In the genomic region with DNA sequence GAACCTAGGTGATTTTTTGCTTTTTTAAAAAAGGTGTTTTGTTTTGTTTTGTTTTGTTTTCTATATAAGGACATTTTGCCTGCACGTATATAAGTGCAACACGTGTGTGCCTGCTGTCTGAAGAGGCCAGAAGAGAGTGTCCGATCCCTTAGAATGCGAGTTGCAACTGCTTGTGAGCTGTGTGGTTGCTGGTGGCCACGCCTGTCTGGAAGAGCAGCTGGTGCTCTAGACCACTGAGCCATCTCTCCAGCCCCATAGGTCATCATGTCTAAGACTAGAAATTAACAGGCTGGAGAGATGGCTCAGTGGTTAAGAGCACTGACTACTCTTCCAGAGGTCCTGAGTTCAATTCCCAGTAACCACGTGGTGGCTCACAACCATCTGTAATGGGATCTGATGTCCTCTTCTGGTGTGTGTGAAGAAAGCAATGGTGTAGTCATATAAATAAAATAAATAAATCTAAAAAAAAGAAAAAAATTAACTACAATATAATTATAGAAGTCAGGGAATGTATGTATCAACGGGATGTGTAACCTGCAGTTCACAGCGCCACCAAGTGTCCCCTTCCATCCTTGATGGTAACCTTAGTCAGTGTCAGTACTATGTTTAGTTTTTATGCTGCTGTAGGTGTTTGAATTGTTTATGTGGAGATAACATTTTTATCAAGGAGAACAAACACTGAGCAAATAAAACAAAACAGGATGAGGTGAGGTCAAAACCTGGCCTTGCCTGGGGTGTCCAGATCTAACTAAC, we compare ENCODE assay signal across 12 mouse cellular contexts. TPM values are rescaled to one million over a fixed set of nuclear protein-coding genes. Genes with fewer than 3 reads are reported as not detected.
DNase-seq lines count a peak whose midpoint lies in the region; ATAC-seq and TF ChIP-seq lines count a peak whose summit lies in the region.
"Had no signal": no experiment of that assay in that cellular context is flagged by ENCODE, and none has a peak within 500 bp of the region (broad histone marks: within the 10 kb centered on the region; RNA-seq: fewer than 3 reads in every experiment).

No protein-coding gene starts in this region.

- H3K4me1 ChIP-seq in hindbrain, embryonic 14.5 days (replicated peaks; ENCODE audit: control insufficient read depth, insufficient read depth, low read length), result no peaks in the 10 kb centered on the region; the same call in 1 of the 2 replicates
- peaks cover 8% of the 10 kb centered on the region; the same call in 1 of the 2 replicates for H3K4me1 ChIP-seq in hindbrain, embryonic 12.5 days
- H3K4me1 ChIP-seq: embryonic facial prominence, embryonic 13.5 days; limb, embryonic 15.5 days had no signal

- no peak overlapping the region for H3K4me2 ChIP-seq in hindbrain, embryonic 14.5 days (replicated peaks)
- no peak overlapping the region for H3K4me2 ChIP-seq in hindbrain, embryonic 12.5 days (replicated peaks)
- H3K4me2 ChIP-seq in myocyte (ENCODE audit: low read depth), result no peak overlapping the region
- H3K4me2 ChIP-seq: embryonic facial prominence, embryonic 13.5 days; heart, embryonic 11.5 days; limb, embryonic 15.5 days had no signal

- H3K9ac ChIP-seq in hindbrain, embryonic 14.5 days, result no peak overlapping the region
- H3K9ac ChIP-seq in hindbrain, embryonic 12.5 days, result no peak overlapping the region
- H3K9ac ChIP-seq: embryonic facial prominence, embryonic 13.5 days; limb, embryonic 15.5 days had no signal

- no peak for ATAC-seq in hindbrain, embryonic 14.5 days (ENCODE audit: low FRiP score)
- ATAC-seq in hindbrain, embryonic 12.5 days (ENCODE audit: low FRiP score), result no peak
- ATAC-seq in Patski, result no peak
- ATAC-seq in granulocyte monocyte progenitor cell, adult 5-6 weeks (replicated peaks; ENCODE audit: poor library complexity, severe bottlenecking), result no peak

- POLR2A ChIA-PET in Patski (lab: Charles Lee), result no interaction called here

- no peaks in the 10 kb centered on the region for H3K27me3 ChIP-seq in hindbrain, embryonic 14.5 days (ENCODE audit: control insufficient read depth, insufficient read depth, low read length)
- H3K27me3 ChIP-seq in hindbrain, embryonic 12.5 days, result no peaks in the 10 kb centered on the region
- H3K27me3 ChIP-seq in Patski (no peaks in the 10 kb centered on the region), myocyte (ENCODE audit: control insufficient read depth, insufficient read depth, insufficient read length) (no peaks in the 10 kb centered on the region)
- H3K27me3 ChIP-seq: embryonic facial prominence, embryonic 13.5 days; limb, embryonic 15.5 days had no signal

- no peaks in the 10 kb centered on the region for H3K36me3 ChIP-seq in hindbrain, embryonic 14.5 days (replicated peaks; ENCODE audit: control insufficient read depth, insufficient read depth)
- no peaks in the 10 kb centered on the region for H3K36me3 ChIP-seq in hindbrain, embryonic 12.5 days
- H3K36me3 ChIP-seq in myocyte (ENCODE audit: control insufficient read depth, insufficient read depth), result no peaks in the 10 kb centered on the region
- H3K36me3 ChIP-seq: embryonic facial prominence, embryonic 13.5 days; limb, embryonic 15.5 days had no signal

- in situ Hi-C loops in Patski (cut with MboI; ENCODE audit: low pct_unique_long_range_greater_than_20kb), result loop anchor here (5.0 kb wide), 1 partner anchor 165 kb away; no protein-coding TSS in a partner anchor

- H3K9me3 ChIP-seq in hindbrain, embryonic 14.5 days (ENCODE audit: control insufficient read depth, low read length), result no peaks in the 10 kb centered on the region
- no peaks in the 10 kb centered on the region for H3K9me3 ChIP-seq in hindbrain, embryonic 12.5 days (replicated peaks)
- H3K9me3 ChIP-seq: embryonic facial prominence, embryonic 13.5 days; limb, embryonic 15.5 days had no signal

- TF ChIP-seq POLR2A in myocyte (IDR thresholded peaks at IDR 0.05; ENCODE audit: insufficient read length, low read depth), result no peak

- CTCF ChIA-PET in Patski (lab: Charles Lee), result no interaction called here

- 84% methylated on average over 8 of the region's 8 CpGs for WGBS in hindbrain, embryonic 14.5 days
- WGBS in hindbrain, embryonic 12.5 days, result 80% methylated on average over 8 of the region's 8 CpGs

- H3ac ChIP-seq in myocyte (ENCODE audit: control insufficient read depth, insufficient read length), result no peak overlapping the region

- H3K79me2 ChIP-seq in myocyte (ENCODE audit: control insufficient read depth, insufficient read depth), result no peaks in the 10 kb centered on the region

- H3K27ac ChIP-seq in hindbrain, embryonic 14.5 days, result peak overlapping the region; percentile 18; the same call in 1 of the 2 replicates
- H3K27ac ChIP-seq in hindbrain, embryonic 12.5 days, result no peak overlapping the region
- H3K27ac ChIP-seq: embryonic facial prominence, embryonic 13.5 days; limb, embryonic 15.5 days had no signal

- DNase-seq in hindbrain, embryonic 14.5 days (ENCODE audit: low spot score), result no peak
- DNase-seq in lung, postnatal 14 days, result peak; percentile 24
- DNase-seq in lung, postnatal 25 days (ENCODE audit: low spot score), result no peak
- no peak for DNase-seq in Patski (ENCODE audit: low read depth, low spot score)
- DNase-seq: thymus, adult 18-20 months had no signal

- H3K4me3 ChIP-seq in hindbrain, embryonic 14.5 days (replicated peaks; ENCODE audit: low read length), result no peak overlapping the region
- H3K4me3 ChIP-seq in hindbrain, embryonic 12.5 days, result no peak overlapping the region
- no peak overlapping the region for H3K4me3 ChIP-seq in myocyte
- H3K4me3 ChIP-seq: embryonic facial prominence, embryonic 13.5 days; limb, embryonic 15.5 days; megakaryocyte, embryonic 14.5 days had no signal

- TF ChIP-seq CTCF in Patski (IDR thresholded peaks at IDR 0.05), result peak; percentile 9

TF ChIP-seq in myocyte, 11 proteins besides CTCF, POLR2A, EP300 and RAD21:
- TF ChIP-seq TCF3 (IDR thresholded peaks at IDR 0.05; ENCODE audit: insufficient read length, low read depth), result no peak
- no peak for TF ChIP-seq REST (IDR thresholded peaks at IDR 0.05; ENCODE audit: insufficient read depth, insufficient read length)
- no peak for TF ChIP-seq TCF12 (IDR thresholded peaks at IDR 0.05; ENCODE audit: insufficient read depth, poor library complexity, severe bottlenecking)
- no peak for TF ChIP-seq CEBPB (IDR thresholded peaks at IDR 0.05; ENCODE audit: insufficient read depth, poor library complexity, severe bottlenecking)
- peak; percentile 51 to 88 (median 65) for TF ChIP-seq MYOG (IDR thresholded peaks at IDR 0.05; ENCODE audit: control insufficient read depth in 1 of 3, insufficient read depth in 1 of 3, insufficient read length in 2 of 3, low read depth in 2 of 3)
- TF ChIP-seq E2F4 (IDR thresholded peaks at IDR 0.05; ENCODE audit: insufficient read depth), result no peak
- no peak for TF ChIP-seq USF1 (IDR thresholded peaks at IDR 0.05; ENCODE audit: low read depth)
- TF ChIP-seq MAX (IDR thresholded peaks at IDR 0.05; ENCODE audit: low read depth), result no peak
- TF ChIP-seq SRF (IDR thresholded peaks at IDR 0.05; ENCODE audit: control insufficient read depth, insufficient read length, low read depth), result no peak
- TF ChIP-seq MYOD1 (IDR thresholded peaks at IDR 0.05; ENCODE audit: control insufficient read depth in 1 of 3, insufficient read length in 2 of 3, low read depth in 2 of 3), result peak in 2 of 3 experiments; percentile 72 to 81
- TF ChIP-seq POLR2AphosphoS2 (IDR thresholded peaks at IDR 0.05; ENCODE audit: insufficient read length, low read depth), result no peak

RNA-seq across cellular contexts. Expression of a gene that starts 40.1 kb away (rescaled TPM):
- polyA plus RNA-seq in hindbrain, embryonic 14.5 days (2014; fragmentation: Nextera tagmentation; extraction: Ambion mirVana), result 93.0 and 104 TPM in 2 replicates
- 121 and 126 TPM in 2 replicates for polyA plus RNA-seq in hindbrain, embryonic 12.5 days (2016; fragmentation: Nextera tagmentation; extraction: Ambion mirVana)
- 98.7 TPM for polyA plus RNA-seq in Patski (2021)
- 167 TPM for polyA plus RNA-seq in myocyte (2012; fragmentation: generic; extraction: Trizol)
- 0.60 and 5.4 TPM in 2 replicates for total RNA-seq in granulocyte monocyte progenitor cell, adult 5-6 weeks (2014; fragmentation: Nextera tagmentation)
- total RNA-seq in granulocyte monocyte progenitor cell, adult 5-6 weeks (2017), result 20.9 and 28.4 TPM in 2 replicates

RNA-seq across cellular contexts. Expression of a gene that starts 40.5 kb away (rescaled TPM):
- 5.8 and 8.0 TPM in 2 replicates for polyA plus RNA-seq in hindbrain, embryonic 14.5 days (2014; fragmentation: Nextera tagmentation; extraction: Ambion mirVana)
- polyA plus RNA-seq in hindbrain, embryonic 12.5 days (2016; fragmentation: Nextera tagmentation; extraction: Ambion mirVana), result 6.4 and 6.7 TPM in 2 replicates
- polyA plus RNA-seq in Patski (2021) (4.8 TPM), myocyte (2012; fragmentation: generic; extraction: Trizol) (4.1 TPM)
- total RNA-seq in granulocyte monocyte progenitor cell, adult 5-6 weeks (2014; fragmentation: Nextera tagmentation), result 3.4 and 4.0 TPM in 2 replicates
- total RNA-seq in granulocyte monocyte progenitor cell, adult 5-6 weeks (2017), result 2.6 and 6.5 TPM in 2 replicates
